Mouse (Mus musculus) hindbrain, postnatal 0 days (tissue): ENCODE results near the gene Srp14. TPM values are rescaled to one million over a fixed set of nuclear protein-coding genes. Genes with fewer than 3 reads are reported as not detected.

ENCODE experiments used
- ATAC-seq: fragments of 200-750 bp; cut with Nextera tagmentation; 2 replicates; pipeline ENCODE4 v1.8.0; 2017; ENCODE audit warnings: mild to moderate bottlenecking, moderate TSS enrichment, moderate library complexity
- DNase-seq: peaks from one replicate; pipeline ENCODE4 v3.0.0-alpha.2; 2015; ENCODE audit warnings: low spot score
- H3K27ac ChIP-seq: fragments of 300-500 bp; sonication (generic); 2 replicates; pipeline ENCODE4 v1.5.1; 2014; ENCODE audit warnings: mild to moderate bottlenecking
- H3K27me3 ChIP-seq: fragments of 300-500 bp; sonication (generic); 2 replicates; pipeline ENCODE4 v1.6.1; 2014; ENCODE audit warnings: low read length, mixed read lengths; ENCODE audit not compliant: insufficient read depth
- H3K36me3 ChIP-seq: fragments of 300-500 bp; sonication (generic); 2 replicates; pipeline ENCODE4 v1.6.1; 2014; ENCODE audit warnings: low read length, mixed read lengths; ENCODE audit not compliant: insufficient read depth
- H3K4me1 ChIP-seq: fragments of 300-500 bp; sonication (generic); 2 replicates; pipeline ENCODE4 v1.6.1; 2014; ENCODE audit warnings: antibody characterized with exemption, low read length, mixed read lengths; ENCODE audit not compliant: insufficient read depth
- H3K4me2 ChIP-seq: fragments of 300-500 bp; sonication (generic); 2 replicates; pipeline ENCODE4 v1.6.1; 2014; ENCODE audit warnings: low read depth, mild to moderate bottlenecking, low read length, moderate library complexity, mixed read lengths
- H3K4me3 ChIP-seq: fragments of 300-500 bp; sonication (generic); 2 replicates; pipeline ENCODE4 v1.5.1; 2014; ENCODE audit warnings: low read length
- H3K9ac ChIP-seq: fragments of 300-500 bp; sonication (generic); replicated peaks from 2 replicates; pipeline ENCODE4 v1.6.1; 2014; ENCODE audit warnings: mild to moderate bottlenecking, low read length, moderate library complexity, mixed read lengths
- H3K9me3 ChIP-seq: fragments of 300-500 bp; sonication (generic); 2 replicates; pipeline ENCODE4 v1.6.1; 2016; ENCODE audit warnings: low read length, mixed read lengths
- CTCF ChIP-seq: IDR thresholded peaks from 2 replicates; pipeline ENCODE4 v1.5.1; 2016; ENCODE audit warnings: antibody characterized with exemption, control low read depth, low read depth
- WGBS: fragments of 180-500 bp; shearing (Covaris S2); extraction: QIAGEN DNeasy Blood & Tissue Kit; methylation state at CpG from one replicate; pipeline ENCODE4 v1.1.7; 2014; 5-methylcytosine and 5-hydroxymethylcytosine counted together
- polyA plus RNA-seq: library from polyadenylated mRNA; unstranded; fragments of >200 nt; fragmentation: Nextera tagmentation; extraction: Ambion mirVana; gene quantifications from 2 replicates; pipeline ENCODE4 v1.2.1, GENCODE M21; 2015
- total RNA-seq: library from RNA; depleted of rRNA; stranded (reverse); fragments of >200 nt; gene quantifications from 2 replicates; pipeline ENCODE4 v1.2.3, GENCODE M21; 2014; rRNA removed

Gene Srp14
- total and polyA plus RNA-seq, 2 experiments from 2014 or later = 151 to 330 TPM

GRCm38 (mm10) chr2:118442723-118443122, 36.8 kb downstream of the Srp14 start:
- H3K4me1 ChIP-seq = no peaks in the 10 kb centered on the region
- H3K27me3 ChIP-seq = no peaks in the 10 kb centered on the region
- H3K36me3 ChIP-seq = peaks cover 17% of the 10 kb centered on the region
- H3K9ac ChIP-seq = no peak overlapping the region
- DNase-seq = no peak
- 90% methylated on average over 4 of the region's 4 CpGs for WGBS
- H3K9me3 ChIP-seq = no peaks in the 10 kb centered on the region
- ATAC-seq = no peak
- TF ChIP-seq CTCF = no peak
- H3K27ac ChIP-seq = no peak overlapping the region
- no peak overlapping the region for H3K4me3 ChIP-seq
- no peak overlapping the region for H3K4me2 ChIP-seq

- TF ChIP-seq CTCF = no peak
- H3K36me3 ChIP-seq = peaks cover 17% of the 10 kb centered on the region
- no peaks in the 10 kb centered on the region for H3K9me3 ChIP-seq
- no peak overlapping the region for H3K4me3 ChIP-seq
- H3K4me1 ChIP-seq = no peaks in the 10 kb centered on the region
- H3K9ac ChIP-seq = no peak overlapping the region
- WGBS = 71% methylated on average over 5 of the region's 5 CpGs
- H3K4me2 ChIP-seq = no peak overlapping the region
- no peak for ATAC-seq
- H3K27ac ChIP-seq = no peak overlapping the region
- H3K27me3 ChIP-seq = no peaks in the 10 kb centered on the region
- peak; percentile 1 for DNase-seq
These were observed 37.3 kb downstream of the Srp14 start for GRCm38 (mm10) chr2:118442172-118442571.

- Histone ChIP-seq H3K27ac (no peak overlapping the region), H3K36me3 (peaks cover 41% of the 10 kb centered on the region), H3K27me3 (no peaks in the 10 kb centered on the region), H3K4me3 (no peak overlapping the region), H3K4me2 (no peak overlapping the region), H3K4me1 (no peaks in the 10 kb centered on the region), H3K9ac (no peak overlapping the region), H3K9me3 (no peaks in the 10 kb centered on the region)
- DNase-seq (peak; percentile 53), ATAC-seq (no peak)
- 62% methylated on average over 5 of the region's 5 CpGs for WGBS
- TF ChIP-seq CTCF = peak; percentile 67
These were observed 47.9 kb downstream of the Srp14 start for GRCm38 (mm10) chr2:118431589-118431988.

- no peak for DNase-seq
- Histone ChIP-seq H3K27ac (no peak overlapping the region), H3K9ac (no peak overlapping the region), H3K4me3 (no peak overlapping the region), H3K4me2 (no peak overlapping the region), H3K9me3 (no peaks in the 10 kb centered on the region), H3K27me3 (no peaks in the 10 kb centered on the region), H3K36me3 (peaks cover 36% of the 10 kb centered on the region), H3K4me1 (no peaks in the 10 kb centered on the region)
- WGBS = 87% methylated on average over 16 of the region's 16 CpGs
- no peak for ATAC-seq
- TF ChIP-seq CTCF = peak; percentile 19; the same call in 1 of the 2 replicates
These were observed 48.9 kb downstream of the Srp14 start for GRCm38 (mm10) chr2:118430630-118431029.

- ATAC-seq = no peak
- Histone ChIP-seq H3K36me3 (peaks cover 31% of the 10 kb centered on the region), H3K4me2 (no peak overlapping the region), H3K9ac (no peak overlapping the region), H3K4me1 (no peaks in the 10 kb centered on the region), H3K4me3 (no peak overlapping the region), H3K27me3 (no peaks in the 10 kb centered on the region), H3K27ac (no peak overlapping the region), H3K9me3 (no peaks in the 10 kb centered on the region)
- WGBS = 91% methylated on average over 9 of the region's 9 CpGs
- TF ChIP-seq CTCF = no peak
- no peak for DNase-seq
These were observed 50.2 kb downstream of the Srp14 start for GRCm38 (mm10) chr2:118429297-118429696.

- Histone ChIP-seq H3K4me1 (no peaks in the 10 kb centered on the region), H3K4me2 (no peak overlapping the region), H3K4me3 (no peak overlapping the region), H3K27ac (no peak overlapping the region), H3K9ac (no peak overlapping the region), H3K36me3 (peaks cover 31% of the 10 kb centered on the region), H3K9me3 (no peaks in the 10 kb centered on the region), H3K27me3 (no peaks in the 10 kb centered on the region)
- DNase-seq (no peak), ATAC-seq (no peak)
- TF ChIP-seq CTCF = no peak
- WGBS = 84% methylated on average over 6 of the region's 6 CpGs
These were observed 51.2 kb downstream of the Srp14 start for GRCm38 (mm10) chr2:118428296-118428695.

Other genes with a start within 250 kb of the Srp14 start
- 0.58 and 1.5 TPM in 2 replicates for gene Fsip1, start 222.7 kb downstream of the Srp14 start, total RNA-seq
- 3.7 and 3.9 TPM in 2 replicates for gene Fsip1, start 222.7 kb downstream of the Srp14 start, polyA plus RNA-seq
- 11.6 and 17.3 TPM in 2 replicates for gene Gpr176, start 106.3 kb downstream of the Srp14 start, total RNA-seq
- 6.7 and 8.4 TPM in 2 replicates for gene Gpr176, start 106.3 kb downstream of the Srp14 start, polyA plus RNA-seq
- 15.4 and 16.3 TPM in 2 replicates for gene Eif2ak4, start 91.1 kb downstream of the Srp14 start, total RNA-seq
- 7.1 and 7.2 TPM in 2 replicates for gene Eif2ak4, start 91.1 kb downstream of the Srp14 start, polyA plus RNA-seq
- 10.4 and 10.6 TPM in 2 replicates for gene Bmf, start 70.0 kb upstream of the Srp14 start, total RNA-seq
- 1.3 and 1.4 TPM in 2 replicates for gene Bmf, start 70.0 kb upstream of the Srp14 start, polyA plus RNA-seq
- 15.1 and 16.3 TPM in 2 replicates for gene Bub1b, start 118.5 kb upstream of the Srp14 start, total RNA-seq
- 11.5 and 13.0 TPM in 2 replicates for gene Bub1b, start 118.5 kb upstream of the Srp14 start, polyA plus RNA-seq
- gene Pak6, start 183.6 kb upstream of the Srp14 start, total RNA-seq = 74.6 and 79.0 TPM in 2 replicates
- gene Pak6, start 183.6 kb upstream of the Srp14 start, polyA plus RNA-seq = 36.5 and 40.8 TPM in 2 replicates
- 0.18 TPM in 1 of 2 replicates, not detected in the other for gene Ankrd63, start 224.3 kb upstream of the Srp14 start, total RNA-seq
- gene Ankrd63, start 224.3 kb upstream of the Srp14 start, polyA plus RNA-seq = 0.08 TPM in 1 of 2 replicates, not detected in the other
- 1.7 and 4.5 TPM in 2 replicates for gene Plcb2, start 248.7 kb upstream of the Srp14 start, total RNA-seq
- gene Plcb2, start 248.7 kb upstream of the Srp14 start, polyA plus RNA-seq = 0.61 and 0.69 TPM in 2 replicates